Mouse (Mus musculus): ENCODE results near the gene Aldh5a1.
"Not testable (repeated sequence)": the region's sequence is repeated elsewhere in the genome, so short reads cannot be mapped to it uniquely, and the experiment has no call there.

Gene Aldh5a1

DNA sequence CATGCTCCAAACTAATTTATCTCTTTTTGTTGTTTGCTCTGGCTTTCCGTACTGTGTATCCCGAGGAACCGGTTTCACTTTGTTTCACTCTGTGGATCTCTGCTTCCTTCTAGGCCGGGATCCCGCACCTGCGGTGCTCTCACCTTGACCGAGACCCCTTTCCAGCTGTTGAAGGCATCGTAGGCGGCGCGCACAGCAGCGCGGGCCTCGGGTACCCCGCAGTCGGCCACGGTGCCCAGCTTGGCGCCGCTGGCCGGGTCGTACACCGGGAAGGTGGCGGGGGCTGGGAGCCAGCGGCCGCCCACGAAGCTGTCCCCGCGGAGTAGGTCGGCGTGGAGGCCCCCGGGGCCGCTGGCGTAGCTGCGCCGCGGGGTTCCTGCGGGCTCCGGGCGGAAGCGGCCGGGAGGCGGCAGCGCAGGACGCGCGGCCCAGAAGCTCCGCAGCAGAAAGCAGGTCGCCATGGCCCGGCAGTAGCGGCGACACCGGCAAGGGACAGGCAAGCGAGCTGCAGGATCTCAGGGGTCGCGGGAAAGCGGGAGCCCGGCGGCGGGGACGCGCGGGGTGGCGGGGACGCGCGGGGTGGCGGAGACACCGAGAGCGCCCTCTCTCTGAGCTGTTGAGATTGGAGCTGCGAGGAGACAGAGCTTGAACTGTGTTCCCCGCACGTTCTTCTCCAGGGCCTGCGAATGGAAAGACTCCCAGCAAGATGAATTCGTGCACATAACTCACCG lies at the start of gene Aldh5a1:
Gene Aldh5a1 (minus strand): TSS at position 554 of the 731 bp plus-strand sequence.
- peak; percentile 89 for DNase-seq

DNA sequence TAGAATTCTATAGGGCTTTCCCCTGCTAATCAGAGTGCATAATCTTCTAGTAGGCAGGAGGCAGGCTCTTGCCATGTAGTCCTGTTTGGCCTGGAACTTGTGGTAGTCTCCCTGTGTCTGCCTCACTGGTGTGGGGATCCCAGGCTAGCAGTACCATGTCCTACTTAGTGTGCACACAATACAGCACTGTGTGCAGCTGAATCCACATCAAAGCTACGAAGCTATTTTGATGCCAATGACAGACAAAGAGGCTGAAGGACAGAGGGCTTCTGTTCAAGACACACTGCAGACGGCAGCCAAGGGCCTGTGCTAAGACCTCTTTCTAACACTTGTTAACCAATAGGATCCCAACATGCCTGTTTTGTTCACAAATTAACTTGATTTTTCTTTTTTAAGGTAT lies 48.0 kb upstream of the Aldh5a1 start:
- DNase-seq = no peak

DNA sequence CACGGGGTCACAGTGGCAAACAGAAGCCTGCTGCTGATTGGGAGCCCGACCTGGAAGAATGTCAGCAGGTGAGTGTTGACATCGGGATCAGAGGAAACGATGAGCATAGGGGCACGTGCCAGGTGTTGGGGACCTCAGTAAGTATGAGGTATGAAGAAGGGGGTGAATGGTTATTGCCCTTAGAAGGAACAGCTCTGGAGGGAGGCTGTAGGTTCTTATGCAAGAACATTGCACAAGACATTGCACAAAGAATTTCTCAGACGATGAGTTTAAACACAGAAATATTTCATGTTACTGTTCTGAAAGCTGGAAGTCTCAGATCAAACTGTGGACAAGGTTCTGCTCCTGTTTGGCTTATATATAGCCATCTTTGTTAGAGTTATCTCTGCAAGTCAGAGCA lies 43.6 kb upstream of the Aldh5a1 start:
- DNase-seq = no peak

DNA sequence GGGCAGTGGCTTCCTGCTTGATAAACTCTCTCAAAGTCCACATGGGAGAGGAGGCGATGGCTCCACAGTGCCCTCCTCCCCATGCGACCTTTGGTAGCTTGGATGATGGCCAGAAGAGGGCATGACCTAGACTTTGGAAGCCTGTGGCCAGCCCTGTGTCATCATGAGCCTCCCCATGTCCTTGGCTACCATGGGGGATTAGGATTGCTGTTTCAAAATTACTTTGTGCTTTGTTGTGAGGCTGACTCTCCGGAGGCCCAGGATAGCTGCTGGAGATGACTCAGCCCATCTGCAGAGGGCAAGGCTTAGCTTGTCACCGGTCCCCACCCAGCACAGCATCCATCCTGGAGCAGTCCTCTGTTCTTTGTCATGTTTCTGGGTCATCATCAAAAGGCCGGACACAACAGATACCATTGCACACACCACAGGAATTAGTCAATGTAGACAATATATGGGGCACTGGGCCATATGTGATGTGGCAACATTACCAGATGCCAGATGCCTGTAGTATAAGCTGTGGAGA lies 40.4 kb upstream of the Aldh5a1 start:
- peak; percentile 58 for DNase-seq

DNA sequence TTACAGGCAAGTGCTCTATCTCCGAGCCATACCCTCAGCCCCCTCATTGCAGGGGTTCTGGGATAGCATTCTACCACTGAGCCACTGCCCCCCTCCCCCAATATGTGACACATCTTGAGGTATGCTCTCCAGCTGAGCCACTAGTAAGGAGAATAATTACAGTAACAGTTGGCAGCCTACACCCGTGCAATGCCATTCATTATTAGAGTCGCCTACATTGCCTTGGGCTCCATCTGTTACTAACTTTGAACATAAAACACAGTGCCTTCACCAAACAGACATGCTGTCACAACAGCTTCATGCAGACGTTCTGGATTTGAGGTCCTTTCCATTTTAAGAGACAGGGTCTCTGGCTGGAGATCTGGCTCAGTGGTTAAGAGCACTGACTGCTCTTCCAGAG lies 38.9 kb upstream of the Aldh5a1 start:
- no peak for DNase-seq

DNA sequence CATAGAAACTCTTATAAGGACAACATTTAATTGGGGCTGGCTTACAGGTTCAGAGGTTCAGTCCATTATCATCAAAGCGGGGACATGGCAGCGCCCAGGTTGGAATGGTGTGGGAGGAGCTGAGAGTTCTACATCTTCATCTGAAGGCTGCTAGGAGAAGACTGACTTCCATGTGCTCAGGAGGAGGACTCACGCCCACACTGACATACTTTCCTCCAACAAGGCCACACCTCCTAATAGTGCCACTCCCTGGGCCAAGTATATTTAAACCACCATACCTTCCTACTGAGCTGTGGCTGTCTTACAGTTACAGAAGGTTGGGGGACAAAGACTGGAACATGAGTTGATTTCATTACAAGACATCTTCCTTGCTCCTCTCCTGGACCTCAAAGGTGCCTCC lies 34.3 kb upstream of the Aldh5a1 start:
- not testable (repeated sequence) for DNase-seq

DNA sequence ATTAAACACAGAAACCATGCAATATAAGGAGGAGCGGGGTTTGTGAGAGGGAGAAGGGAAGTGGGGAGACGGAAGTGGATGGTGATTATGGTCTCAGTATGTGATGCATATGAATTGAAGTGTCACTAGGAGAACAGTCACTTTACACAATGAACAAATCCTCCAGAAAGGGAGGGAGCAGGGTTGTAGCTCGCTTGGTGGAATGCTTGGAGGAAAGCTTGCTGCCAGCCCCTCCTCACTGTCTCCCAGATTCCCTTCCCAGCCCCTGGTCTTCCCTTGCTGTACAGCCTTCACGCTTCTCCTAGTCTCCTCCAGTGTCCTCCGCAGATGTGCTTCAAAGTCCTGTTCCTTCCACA lies 28.4 kb upstream of the Aldh5a1 start:
- DNase-seq = no peak

DNA sequence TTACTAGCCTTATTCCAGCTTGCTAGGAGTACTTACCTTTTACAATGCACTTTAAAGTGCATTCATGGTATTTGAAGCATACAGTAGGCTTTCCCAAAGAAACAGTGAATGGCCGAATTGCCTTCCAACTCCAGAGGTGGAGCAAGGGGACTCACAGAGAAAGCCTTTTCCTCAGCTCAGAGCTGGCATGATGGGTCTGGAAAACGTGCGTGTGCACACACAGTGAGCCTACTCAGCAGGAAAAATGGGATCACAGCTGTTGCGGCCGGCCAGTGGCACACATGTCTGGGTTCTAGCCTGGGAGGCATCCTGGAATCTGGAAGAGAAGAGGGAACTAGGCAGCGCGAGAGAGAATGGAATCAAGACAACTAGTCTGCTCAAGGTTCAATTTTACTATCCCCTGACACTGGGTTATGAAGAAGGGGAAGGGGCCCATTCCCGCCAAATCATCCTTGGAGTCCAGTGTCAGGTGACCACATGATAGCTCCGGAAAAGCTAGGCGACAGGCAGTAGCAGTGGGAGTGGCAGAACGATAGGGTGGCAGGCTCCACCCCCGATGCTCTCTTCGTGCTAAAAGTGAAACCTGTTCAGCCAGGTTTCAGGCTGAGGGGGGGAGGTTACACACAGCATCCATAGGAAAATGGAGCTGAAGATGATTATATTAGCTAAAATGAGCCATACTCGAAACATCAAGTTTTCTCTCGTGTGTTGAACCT lies 27.8 kb upstream of the Aldh5a1 start:
- no peak for DNase-seq

DNA sequence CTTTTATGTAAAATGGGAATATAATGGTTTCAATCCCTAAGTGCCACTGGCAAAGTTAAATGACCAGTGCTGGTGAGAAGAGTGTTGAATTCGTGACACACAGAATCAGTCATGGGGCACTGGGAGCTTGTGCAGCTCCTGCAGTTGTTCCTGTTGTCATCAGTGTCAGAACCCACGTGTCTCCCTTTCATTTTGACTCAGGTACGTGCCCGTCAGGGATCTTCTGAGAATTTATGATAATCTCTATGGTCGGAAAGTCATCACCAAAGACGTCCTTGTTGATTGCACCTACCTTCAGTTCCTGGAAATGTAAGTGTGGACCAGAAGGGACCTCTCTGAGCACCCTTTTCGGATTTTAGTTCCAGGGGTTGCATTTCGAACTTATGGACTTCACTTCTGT lies 24.7 kb upstream of the Aldh5a1 start:
- DNase-seq = no peak

DNA sequence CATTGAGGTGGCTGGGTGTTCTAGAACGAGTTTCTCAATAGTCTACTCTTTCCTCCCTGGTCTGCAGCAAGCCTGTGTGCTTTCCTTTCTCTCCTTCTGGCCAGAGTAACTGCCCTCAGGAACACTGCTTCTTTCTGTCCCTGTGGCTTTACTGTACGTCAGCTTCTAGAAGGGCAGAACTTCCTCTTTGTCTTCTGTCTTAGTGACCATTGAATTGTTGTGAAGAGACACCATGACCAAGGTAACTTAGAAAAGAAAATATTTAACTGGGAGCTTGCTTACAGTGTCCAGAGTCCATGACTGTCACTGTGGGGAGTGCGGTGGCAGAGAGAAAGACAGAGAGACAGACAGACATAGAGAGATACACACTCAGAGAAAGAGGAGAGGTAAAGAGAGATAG lies 22.6 kb upstream of the Aldh5a1 start:
- DNase-seq = no peak

DNA sequence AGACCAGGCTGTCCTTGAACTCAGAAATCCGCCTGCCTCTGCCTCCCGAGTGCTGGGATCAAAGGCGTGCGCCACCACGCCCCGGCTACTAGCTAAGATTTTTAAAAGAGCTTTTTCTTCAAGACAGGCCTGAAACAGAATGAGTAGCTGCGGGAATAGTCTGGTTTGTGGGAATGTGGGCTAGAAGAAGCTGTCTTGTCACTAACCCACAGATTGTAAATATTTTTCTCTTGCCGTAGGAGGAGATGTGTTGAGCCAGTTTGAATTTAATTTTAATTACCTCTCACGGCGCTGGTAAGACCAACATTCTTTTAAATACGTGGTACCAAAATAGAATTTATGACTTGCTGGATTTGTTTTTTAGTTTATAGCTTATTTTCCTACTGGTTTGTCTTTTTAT lies 21.2 kb upstream of the Aldh5a1 start:
- no peak for DNase-seq

DNA sequence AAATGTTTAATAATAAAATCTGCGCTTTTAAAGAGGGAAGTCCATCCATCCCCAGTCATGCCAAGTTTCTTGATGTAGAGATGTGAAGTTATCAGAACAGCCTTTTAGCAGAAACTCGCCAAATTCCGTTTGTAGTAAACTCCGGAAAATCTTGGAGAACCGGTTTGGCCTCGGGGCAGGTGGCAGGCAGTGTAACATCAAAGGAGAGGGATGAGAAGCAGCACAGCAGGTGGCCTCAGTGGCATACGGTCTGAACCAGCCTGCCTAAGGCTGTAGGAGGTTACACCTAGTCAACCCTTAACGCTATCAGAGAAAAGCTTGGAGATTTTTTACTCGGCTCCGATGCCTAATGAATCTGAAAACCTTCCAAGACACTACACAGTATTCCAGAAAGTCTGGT lies 18.0 kb upstream of the Aldh5a1 start:
- no peak for DNase-seq

DNA sequence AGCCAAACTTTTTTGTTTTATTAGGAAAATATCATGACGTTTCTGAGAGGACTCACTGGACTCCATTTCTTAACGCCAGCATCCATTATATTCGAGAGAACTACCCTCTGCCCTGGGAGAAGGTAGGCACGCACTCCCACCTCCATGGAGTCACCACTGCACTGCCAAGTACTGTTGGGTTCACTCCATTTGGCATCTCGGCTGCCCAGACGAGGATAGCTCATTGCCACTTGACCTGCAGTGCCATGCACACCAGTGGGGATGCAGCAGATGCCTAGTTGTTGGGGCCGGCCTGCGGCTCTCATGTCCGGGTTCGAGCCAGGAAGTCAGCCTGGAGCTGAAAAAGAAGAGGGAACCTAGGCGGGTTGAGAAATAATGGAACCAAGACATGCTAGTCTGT lies 17.6 kb upstream of the Aldh5a1 start:
- no peak for DNase-seq

DNA sequence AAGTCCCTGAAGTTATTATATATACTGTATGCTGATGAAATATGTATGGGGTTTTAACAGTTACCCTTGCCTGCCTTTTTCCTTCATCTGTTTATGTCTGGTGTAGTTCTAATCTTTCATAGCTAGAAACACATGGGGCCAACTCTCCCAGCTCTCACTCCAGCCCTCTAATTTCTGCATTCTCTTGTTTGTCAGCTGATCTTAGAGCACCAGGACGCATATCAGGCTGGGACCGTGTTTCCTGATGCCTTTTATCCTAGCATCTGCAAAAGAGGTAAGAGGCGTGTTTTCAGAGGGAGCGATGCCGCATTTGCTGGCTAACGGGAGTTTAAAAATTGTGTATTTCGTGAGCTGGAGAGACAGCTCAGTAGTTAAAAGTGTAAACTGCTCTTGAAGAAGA lies 15.2 kb upstream of the Aldh5a1 start:
- no peak for DNase-seq

DNA sequence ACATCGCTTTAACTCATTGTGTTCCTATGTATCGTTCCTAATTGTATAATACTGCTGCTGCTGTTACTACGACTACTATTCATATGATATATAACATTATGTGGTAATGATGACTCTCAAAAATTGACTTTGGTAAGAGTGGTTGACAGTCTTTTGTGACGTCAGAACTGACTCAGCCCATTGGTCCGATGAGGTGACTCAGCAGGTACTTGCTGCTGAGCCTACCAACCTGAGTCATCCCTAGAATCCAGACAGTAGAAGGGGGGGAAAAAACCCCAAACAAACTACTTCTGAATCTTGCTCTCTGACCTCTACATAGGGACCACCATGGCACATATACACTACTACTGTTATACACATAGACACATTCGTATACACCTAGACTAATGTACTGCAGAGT lies 11.4 kb upstream of the Aldh5a1 start:
- no peak for DNase-seq

DNA sequence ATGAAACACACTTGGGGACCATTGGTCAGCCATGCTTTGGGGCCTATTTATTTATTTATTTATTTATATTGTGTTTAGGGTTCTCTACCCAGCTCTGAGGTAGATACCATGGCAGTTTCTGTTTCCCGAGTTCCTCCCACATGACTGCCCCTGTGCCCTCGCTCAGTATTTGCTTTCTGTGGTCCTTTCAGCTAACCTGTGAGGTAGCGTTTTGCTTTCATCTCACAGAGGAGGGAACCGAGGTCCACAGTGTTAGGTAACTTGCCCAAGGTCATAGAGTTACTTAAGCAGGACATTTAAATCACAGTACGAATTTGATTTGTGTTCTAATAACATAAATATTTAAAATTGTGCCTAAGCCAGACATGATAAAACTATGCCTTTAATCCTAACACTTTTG lies 9.7 kb upstream of the Aldh5a1 start:
- no peak for DNase-seq

DNA sequence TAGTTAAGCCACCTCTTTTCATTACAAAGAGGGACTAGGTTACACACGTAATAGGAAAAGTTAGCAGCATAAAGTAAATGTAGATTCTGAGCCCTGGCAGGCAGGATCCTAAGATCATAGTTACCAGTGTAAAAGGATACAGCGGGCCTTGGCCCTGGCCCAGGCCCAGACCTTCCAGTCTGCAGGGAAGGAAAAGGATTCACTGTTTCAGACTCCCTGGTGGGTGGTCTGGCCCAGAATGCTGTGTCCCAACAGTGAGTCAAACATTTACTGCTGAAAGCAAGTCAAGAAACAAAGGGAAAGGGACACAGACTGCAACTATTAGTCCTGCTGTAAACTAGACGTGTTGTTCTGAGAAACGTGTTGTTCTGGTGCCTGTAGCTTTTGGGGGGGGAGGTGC lies 8.1 kb upstream of the Aldh5a1 start:
- peak; percentile 32 for DNase-seq

DNA sequence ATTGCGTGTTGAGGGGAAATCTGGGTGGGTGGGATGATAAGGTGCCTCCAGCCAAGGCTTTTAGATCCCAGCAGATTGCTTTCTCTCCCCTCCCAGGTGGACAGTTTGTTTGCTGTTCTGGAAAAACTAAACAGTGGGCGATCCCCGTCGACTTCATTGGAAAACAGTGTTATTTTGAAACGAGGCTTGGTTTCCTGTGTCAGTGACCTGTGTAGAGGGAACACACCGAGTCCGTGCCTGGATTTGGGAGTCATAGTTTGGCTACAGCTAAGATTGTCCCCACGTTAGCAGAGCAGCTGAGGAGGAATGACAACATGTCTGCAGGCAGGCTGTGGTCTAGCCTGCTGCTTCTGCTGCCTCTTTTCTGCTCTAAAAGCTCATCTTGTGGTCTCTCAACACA lies 5.8 kb upstream of the Aldh5a1 start:
- DNase-seq = no peak

DNA sequence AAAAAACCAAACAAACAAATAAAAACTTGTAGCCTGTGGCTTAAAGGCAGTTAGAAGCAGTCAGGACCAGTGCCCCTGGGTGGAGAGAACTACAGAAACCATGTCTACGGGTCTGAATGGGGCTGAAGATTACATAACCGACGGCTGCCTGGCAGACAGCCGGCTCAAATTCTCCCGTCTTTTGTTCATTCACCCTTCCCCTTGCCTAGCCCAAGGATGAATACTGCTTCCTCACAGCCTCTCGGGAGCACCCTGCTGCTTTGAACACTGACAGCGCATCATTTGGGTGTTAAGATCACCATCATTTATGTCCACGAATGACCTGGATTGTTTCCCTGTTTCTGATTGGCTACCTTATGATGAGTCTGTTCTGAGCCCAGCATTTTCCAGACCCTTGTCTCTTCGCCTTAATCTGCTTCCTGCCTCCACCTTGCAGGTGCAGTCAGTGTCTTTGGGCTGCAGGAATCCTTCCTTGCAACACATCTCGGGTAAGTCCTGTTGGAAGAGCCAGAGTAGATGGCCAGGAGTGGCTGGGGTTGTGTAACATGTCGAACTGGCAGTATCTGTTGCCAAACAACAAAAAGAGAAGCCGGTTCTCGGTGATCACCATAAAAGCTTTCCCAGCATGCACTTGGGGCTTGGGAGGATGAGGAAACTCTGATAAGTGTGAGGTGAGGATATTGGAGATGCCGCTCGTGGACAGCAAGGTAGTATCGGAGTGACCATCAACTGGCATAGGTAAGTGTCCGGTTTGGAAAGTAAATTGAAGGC lies 5.2 kb upstream of the Aldh5a1 start, which contains the start of gene Gpld1:
Gene Gpld1 (plus strand): TSS at position 641 of the 771 bp plus-strand sequence.
- DNase-seq = no peak

DNA sequence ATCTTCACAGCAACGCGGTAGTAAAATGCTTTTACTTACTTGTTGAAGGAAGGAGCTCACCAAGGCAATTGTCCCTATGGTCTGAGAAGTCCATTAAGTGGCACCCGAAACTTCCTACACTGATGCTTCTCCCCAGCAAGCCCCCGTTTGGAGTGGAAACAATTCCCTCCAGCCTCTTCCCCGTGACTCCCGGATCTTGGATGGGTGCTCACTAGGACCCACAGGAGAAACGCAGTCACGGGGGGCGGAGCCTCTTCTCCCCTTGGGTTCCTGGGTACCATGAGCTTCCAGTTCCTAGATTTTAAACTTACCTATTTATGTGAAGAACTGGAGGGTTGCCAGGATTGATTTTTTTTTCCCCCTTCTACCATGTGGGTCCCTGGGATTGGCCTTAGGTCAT lies 2.0 kb upstream of the Aldh5a1 start:
- DNase-seq = no peak

DNA sequence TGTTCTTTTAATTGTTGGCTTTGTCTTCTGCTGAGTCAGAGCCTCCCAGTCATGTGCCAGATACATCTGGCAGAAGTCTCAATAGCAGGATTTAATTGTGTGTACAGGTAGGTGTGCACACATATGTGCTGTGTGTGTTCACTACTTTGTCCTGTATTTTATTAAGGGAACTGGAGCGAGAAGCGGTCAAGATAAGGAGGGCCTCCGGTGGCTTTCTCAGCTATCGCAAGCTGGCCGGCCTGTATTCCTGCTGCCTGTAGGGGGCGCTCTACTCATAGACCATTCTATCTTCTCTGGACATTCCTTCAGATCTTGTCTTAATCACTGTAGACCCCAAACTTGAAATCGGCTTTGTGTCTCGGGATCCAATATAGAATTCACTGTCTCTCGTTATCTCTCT lies 1.2 kb upstream of the Aldh5a1 start:
- DNase-seq = peak; percentile 89

DNA sequence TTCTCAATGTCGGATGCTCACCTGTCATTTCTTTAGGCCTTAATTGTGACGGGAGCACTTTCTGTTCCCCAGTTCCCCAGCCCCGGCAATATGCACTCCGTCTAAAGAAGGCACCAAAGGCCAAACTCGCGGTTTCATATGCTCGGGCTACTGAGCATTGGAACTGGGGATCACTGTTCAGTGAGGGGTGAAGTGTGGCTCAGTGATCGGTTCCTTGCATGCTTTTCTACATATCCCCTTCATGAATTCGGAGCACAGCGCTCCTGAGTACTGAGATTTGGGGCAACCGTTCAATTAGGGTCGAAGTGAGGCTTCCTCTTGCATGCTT lies 342 bp upstream of the Aldh5a1 start:
- DNase-seq = no peak

DNA sequence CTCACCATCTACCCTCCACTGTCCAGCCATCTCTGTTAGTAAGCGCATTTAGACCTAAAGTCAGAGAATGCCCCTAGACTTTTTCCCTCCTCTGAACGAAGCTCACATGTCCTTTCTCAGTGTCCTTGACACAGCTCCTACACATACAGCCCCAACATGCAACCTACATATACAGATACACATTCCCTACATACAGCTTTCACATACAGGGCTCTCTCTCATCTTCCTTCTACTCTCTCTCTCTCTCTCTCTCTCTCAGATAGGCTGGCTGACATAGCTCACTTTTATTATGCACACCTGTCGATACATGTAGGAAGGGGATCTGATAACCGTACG lies 721 bp downstream of the Aldh5a1 start:
- DNase-seq = no peak

DNA sequence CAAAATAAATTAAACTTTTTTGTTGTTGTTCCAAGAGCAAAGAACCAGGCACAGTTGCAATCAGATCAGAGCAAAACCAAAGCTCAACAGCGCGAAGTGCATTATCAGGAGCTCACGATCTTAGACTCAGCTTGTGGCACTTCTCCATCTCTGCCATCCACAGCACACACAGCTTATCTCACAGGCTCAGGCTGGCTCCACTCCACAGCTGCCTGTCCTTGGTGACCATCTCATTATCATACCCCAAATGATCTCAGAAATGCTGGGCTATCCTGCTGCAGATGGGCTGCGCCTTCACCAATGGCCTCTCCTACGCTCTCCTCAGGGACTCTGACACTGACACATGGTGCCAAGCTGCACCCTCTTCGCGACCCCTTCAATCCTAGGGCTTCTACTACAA lies 4.3 kb downstream of the Aldh5a1 start:
- no peak for DNase-seq
